Mouse (Mus musculus): ENCODE measurements around the gene Drd1. TPM values are rescaled to one million over a fixed set of nuclear protein-coding genes. Genes with fewer than 3 reads are reported as not detected.
A peak's percentile ranks its signal among the peaks of the same experiment; 100 is the strongest.

The Drd1 gene
- total RNA-seq, 1 experiment from 2014 or later: not detected

DNA sequence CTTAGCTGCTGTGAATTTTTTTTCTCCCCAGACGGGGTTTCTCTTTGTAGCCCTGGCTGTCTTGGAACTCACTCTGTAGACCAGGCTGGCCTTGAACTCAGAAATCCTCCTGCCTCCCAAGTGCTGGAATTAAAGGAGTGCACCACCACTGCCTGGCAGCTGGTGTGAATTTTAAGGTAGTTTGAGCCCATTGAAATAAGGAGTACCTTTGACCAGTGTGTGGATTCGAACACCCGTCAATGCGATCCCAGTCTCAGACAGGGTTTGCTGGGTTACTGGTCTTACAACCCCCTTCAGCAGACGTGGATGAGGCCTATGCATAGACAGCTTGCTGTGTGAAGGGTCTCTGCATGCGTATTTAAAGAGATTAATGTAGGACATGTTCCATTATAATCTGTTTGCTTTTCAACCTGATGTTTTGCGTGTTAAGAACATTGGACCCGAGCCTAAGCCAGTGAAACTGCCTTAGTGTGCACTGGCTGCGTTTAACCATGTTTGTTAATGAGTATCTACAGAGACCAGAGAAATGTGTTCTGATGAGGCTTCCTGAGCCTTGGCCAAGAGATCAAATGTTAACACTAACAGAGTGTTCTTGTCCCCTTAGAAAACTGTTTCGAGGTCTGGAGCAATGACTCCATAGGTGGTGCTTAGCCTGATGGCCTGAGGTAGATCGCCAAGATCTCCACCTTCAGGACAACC is 21.4 kb upstream of the Drd1 start:
- no peak for ATAC-seq (replicated peaks in 1 of 2; ENCODE audit: insufficient read depth in 1 of 2, low FRiP score in 2 of 2, low TSS enrichment in 1 of 2, low read depth in 1 of 2, poor library complexity in 2 of 2, severe bottlenecking in 2 of 2)

- no peak for ATAC-seq (replicated peaks in 1 of 2; ENCODE audit: insufficient read depth in 1 of 2, low FRiP score in 2 of 2, low TSS enrichment in 1 of 2, low read depth in 1 of 2, poor library complexity in 2 of 2, severe bottlenecking in 2 of 2)
Measured at GRCm38 (mm10) chr13:54076051-54076450, 20.5 kb upstream of the Drd1 start.

DNA sequence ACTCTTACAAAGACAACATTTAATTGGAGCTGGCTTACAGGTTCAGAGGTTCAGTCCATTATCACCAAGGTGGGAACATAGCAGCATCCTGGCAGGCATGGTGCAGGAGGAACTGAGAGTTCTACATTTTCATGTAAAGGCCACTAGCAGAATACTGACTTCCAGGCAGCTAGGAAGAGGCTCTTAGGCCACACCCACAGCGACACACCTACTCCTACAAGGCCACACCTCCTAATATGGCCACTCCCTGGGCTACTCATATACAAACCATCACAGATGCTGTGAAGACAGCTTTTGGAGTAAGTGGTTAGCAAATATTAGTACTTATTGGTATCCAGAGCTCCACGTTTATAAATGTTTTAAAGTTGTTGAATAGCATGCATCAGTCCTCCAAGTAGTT is 19.9 kb upstream of the Drd1 start:
- ATAC-seq (replicated peaks in 1 of 2; ENCODE audit: insufficient read depth in 1 of 2, low FRiP score in 2 of 2, low TSS enrichment in 1 of 2, low read depth in 1 of 2, poor library complexity in 2 of 2, severe bottlenecking in 2 of 2): no peak

- 0 out of 4 replicates have a peak, but pooled peaks have one; percentile 19 to 23 for ATAC-seq (replicated peaks in 1 of 2; ENCODE audit: insufficient read depth in 1 of 2, low FRiP score in 2 of 2, low TSS enrichment in 1 of 2, low read depth in 1 of 2, poor library complexity in 2 of 2, severe bottlenecking in 2 of 2)
Measured at GRCm38 (mm10) chr13:54073491-54073890, 18.0 kb upstream of the Drd1 start.

DNA sequence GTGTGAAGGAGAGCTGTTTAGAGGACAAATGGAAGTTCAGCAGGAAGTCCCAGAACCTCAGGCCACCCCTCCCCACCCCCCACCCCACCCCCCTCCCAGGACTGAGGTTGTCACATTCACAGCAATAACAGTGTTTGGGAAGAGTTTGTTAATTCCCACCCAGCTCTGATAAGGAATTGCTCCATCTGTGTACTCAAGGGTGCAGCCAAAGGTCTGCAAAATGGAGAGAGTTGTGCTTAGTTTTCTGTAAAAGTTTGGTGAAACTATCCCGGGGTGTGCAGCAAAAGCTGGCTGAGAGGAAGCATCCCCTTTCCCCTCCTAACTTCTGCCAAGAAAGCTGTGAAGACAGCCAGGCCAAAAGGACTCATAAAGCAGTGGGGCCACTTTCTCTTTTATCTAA is 17.6 kb upstream of the Drd1 start:
- no peak for ATAC-seq (replicated peaks in 1 of 2; ENCODE audit: insufficient read depth in 1 of 2, low FRiP score in 2 of 2, low TSS enrichment in 1 of 2, low read depth in 1 of 2, poor library complexity in 2 of 2, severe bottlenecking in 2 of 2)

DNA sequence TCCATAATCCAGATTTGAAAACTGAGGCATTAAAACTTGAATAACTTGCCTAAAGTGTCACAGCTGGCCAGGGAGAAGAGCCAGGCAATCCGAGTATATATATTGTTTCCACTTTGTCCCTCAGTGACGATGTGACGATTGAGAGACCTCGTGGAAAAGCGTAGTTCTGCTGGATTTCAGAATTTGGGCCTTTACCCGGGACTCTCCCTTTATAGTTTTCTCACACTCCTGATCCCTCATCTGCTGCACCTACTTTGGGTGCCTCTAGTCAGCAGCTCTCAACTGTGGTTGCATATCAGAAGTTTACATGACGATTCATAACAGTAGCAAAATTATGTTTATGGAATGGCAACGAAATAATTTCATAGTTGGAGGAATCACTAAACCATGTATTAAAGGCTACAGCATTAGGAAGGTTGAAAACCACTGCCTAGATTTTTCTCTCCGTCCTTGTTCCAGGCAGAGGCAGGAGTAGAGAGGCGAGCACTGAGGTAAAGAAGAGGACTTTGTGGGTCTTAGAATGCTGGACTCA is 17.1 kb upstream of the Drd1 start:
- no peak for ATAC-seq (replicated peaks in 1 of 2; ENCODE audit: insufficient read depth in 1 of 2, low FRiP score in 2 of 2, low TSS enrichment in 1 of 2, low read depth in 1 of 2, poor library complexity in 2 of 2, severe bottlenecking in 2 of 2)

- peak; percentile 82 to 87 for ATAC-seq (replicated peaks in 1 of 2; ENCODE audit: insufficient read depth in 1 of 2, low FRiP score in 2 of 2, low TSS enrichment in 1 of 2, low read depth in 1 of 2, poor library complexity in 2 of 2, severe bottlenecking in 2 of 2)
Measured at GRCm38 (mm10) chr13:54071606-54072331, 16.3 kb upstream of the Drd1 start, which contains the start of gene Sfxn1. Gene Sfxn1, plus strand, starts transcription at chr13:54071869.

- ATAC-seq (replicated peaks in 1 of 2; ENCODE audit: insufficient read depth in 1 of 2, low FRiP score in 2 of 2, low TSS enrichment in 1 of 2, low read depth in 1 of 2, poor library complexity in 2 of 2, severe bottlenecking in 2 of 2): no peak
Measured at GRCm38 (mm10) chr13:54071011-54071410, 15.5 kb upstream of the Drd1 start.

GRCm38 (mm10) chr13:54067617-54068166 is 12.2 kb upstream of the Drd1 start:
- ATAC-seq (replicated peaks in 1 of 2; ENCODE audit: insufficient read depth in 1 of 2, low FRiP score in 2 of 2, low TSS enrichment in 1 of 2, low read depth in 1 of 2, poor library complexity in 2 of 2, severe bottlenecking in 2 of 2): no peak

GRCm38 (mm10) chr13:54066081-54066746 is 10.7 kb upstream of the Drd1 start:
- no peak for ATAC-seq (replicated peaks in 1 of 2; ENCODE audit: insufficient read depth in 1 of 2, low FRiP score in 2 of 2, low TSS enrichment in 1 of 2, low read depth in 1 of 2, poor library complexity in 2 of 2, severe bottlenecking in 2 of 2)

- ATAC-seq (replicated peaks in 1 of 2; ENCODE audit: insufficient read depth in 1 of 2, low FRiP score in 2 of 2, low TSS enrichment in 1 of 2, low read depth in 1 of 2, poor library complexity in 2 of 2, severe bottlenecking in 2 of 2): no peak
Measured at GRCm38 (mm10) chr13:54063292-54063691, 7.8 kb upstream of the Drd1 start.

DNA sequence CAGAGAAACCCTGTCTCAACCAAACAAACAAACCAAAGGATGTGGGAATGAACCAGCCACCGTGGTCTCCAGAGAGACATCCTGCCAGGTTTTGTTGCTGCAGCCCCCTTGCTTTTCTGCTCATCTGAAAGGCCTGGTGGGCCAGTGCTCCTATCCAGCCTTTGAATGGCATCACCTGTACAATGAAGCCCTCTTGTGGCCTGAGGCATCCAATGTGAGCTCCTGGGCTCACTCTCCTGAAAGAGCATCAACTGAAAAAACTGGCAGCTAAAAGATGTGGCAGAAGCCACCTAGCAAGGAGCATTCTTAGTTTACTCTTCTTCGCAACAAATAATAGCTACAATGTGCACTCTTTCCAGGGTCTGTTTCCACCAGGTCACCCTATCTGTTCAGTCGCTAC is 6.6 kb upstream of the Drd1 start:
- no peak for ATAC-seq (replicated peaks in 1 of 2; ENCODE audit: insufficient read depth in 1 of 2, low FRiP score in 2 of 2, low TSS enrichment in 1 of 2, low read depth in 1 of 2, poor library complexity in 2 of 2, severe bottlenecking in 2 of 2)

DNA sequence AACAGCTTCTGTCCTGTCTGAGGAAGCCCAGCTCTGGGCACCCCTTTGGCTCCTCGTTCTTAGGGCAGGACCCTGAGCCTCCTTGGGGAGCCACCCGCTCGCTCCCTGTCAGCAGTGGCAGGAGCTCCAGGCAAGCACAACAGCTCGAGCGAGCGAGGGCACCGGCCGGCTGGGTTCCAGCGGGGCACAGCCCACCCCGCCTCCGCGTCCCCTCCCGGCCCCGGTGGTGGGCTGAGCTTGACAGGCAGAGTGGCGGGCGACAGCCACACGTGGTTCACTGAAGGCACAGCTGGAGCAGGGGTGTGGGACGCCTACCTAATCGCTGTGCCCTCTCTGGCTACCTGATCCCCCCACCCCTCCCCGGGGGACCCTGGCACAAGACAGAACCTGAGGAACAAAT is 543 bp downstream of the Drd1 start:
- peak in 1 of 2 experiments; percentile 19; a peak in 1 of 4 replicates for ATAC-seq (replicated peaks in 1 of 2; ENCODE audit: insufficient read depth in 1 of 2, low FRiP score in 2 of 2, low TSS enrichment in 1 of 2, low read depth in 1 of 2, poor library complexity in 2 of 2, severe bottlenecking in 2 of 2)

DNA sequence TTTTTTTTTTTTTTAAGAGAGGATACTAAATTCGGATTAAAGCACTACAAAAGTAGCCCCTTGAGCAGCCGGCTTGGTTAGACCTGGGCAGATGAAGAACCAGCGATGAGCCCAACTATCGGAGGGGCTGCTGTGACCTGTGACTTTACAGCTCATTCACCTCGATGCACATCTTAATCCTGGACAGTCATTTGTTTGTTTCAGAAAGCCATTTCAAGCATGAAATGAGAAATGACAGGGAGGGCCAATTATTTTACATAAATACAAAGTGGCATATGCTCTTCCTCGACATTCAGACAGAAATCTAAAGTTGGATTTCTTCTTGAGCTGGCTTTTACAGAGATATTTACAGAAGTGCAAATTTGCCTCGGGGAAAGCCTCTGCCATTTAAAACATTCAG is 3.9 kb downstream of the Drd1 start:
- ATAC-seq (replicated peaks in 1 of 2; ENCODE audit: insufficient read depth in 1 of 2, low FRiP score in 2 of 2, low TSS enrichment in 1 of 2, low read depth in 1 of 2, poor library complexity in 2 of 2, severe bottlenecking in 2 of 2): no peak

- no peak for ATAC-seq (replicated peaks in 1 of 2; ENCODE audit: insufficient read depth in 1 of 2, low FRiP score in 2 of 2, low TSS enrichment in 1 of 2, low read depth in 1 of 2, poor library complexity in 2 of 2, severe bottlenecking in 2 of 2)
Measured at GRCm38 (mm10) chr13:54048679-54049352, 6.7 kb downstream of the Drd1 start.

DNA sequence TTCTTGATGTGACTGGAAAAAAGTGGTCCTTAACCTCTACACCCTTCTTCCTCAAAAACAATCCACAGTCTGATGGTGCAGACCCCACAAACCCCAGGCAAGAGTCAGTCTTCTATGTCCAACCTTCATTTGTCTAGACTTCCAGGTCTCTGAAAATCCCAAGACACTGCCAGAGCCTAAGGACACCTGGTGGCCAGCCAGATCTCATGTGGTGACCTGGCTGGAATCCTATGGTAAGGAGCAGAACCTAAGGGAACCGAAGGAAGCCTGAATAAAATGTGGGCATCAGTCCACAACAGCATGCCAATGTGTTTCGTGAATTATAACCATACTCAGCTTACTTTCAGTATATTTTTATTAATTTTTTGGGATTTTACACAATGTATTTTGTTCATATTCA is 15.2 kb downstream of the Drd1 start:
- no peak for ATAC-seq (replicated peaks in 1 of 2; ENCODE audit: insufficient read depth in 1 of 2, low FRiP score in 2 of 2, low TSS enrichment in 1 of 2, low read depth in 1 of 2, poor library complexity in 2 of 2, severe bottlenecking in 2 of 2)

DNA sequence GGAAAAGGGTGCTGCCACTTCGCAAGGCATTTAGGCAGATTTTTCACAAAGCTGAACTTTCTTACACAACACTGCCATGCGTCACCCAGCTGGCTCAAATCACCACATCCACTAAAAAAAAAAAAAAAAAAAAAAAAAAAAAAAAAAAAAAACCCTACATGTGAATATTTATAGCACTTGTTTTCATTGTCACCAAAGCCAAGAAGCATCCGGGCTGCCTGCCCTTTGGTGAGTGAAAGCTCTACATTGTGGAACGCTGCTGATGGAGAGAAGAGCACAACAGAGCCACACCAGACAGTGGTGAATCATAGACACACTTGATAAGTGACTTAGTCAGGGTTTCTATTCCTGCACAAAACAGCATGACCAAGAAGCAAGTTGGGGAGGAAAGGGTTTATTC is 17.6 kb downstream of the Drd1 start:
- no peak for ATAC-seq (replicated peaks in 1 of 2; ENCODE audit: insufficient read depth in 1 of 2, low FRiP score in 2 of 2, low TSS enrichment in 1 of 2, low read depth in 1 of 2, poor library complexity in 2 of 2, severe bottlenecking in 2 of 2)
